19 mouse cellular contexts compared by ENCODE assay signal in the genomic region with DNA sequence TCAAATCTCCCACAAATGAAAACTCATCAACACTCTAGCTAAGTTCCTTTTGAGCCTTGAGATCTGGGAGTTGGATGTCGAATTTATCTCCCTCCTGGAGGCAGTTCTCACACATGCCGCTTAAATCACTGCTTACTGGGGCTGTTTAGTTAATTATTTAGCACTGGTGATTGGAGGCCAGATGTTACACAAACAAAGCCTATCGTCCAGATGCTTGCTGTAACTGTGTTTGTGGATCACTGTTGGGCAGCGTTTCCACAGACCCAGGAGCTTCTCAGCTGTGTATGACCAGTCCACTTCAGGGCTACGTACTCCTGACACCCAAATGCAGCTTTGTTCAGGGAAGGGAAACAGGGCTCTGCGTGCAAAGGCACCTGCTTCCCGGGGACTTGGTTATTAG.
DNase-seq lines count a peak whose midpoint lies in the region; ATAC-seq and TF ChIP-seq lines count a peak whose summit lies in the region.
"Had no signal": no experiment of that assay in that cellular context is flagged by ENCODE, and none has a peak within 500 bp of the region (broad histone marks: within the 10 kb centered on the region; RNA-seq: fewer than 3 reads in every experiment).

No protein-coding gene starts in this region.

- H3K79me2 ChIP-seq in heart, adult 2 months (replicated peaks; ENCODE audit: control insufficient read depth, insufficient read depth, low read length), result no peaks in the 10 kb centered on the region

- no peak overlapping the region for H3K4me3 ChIP-seq in heart, adult 2 months
- H3K4me3 ChIP-seq in heart, embryonic 11.5 days (ENCODE audit: low read depth, low read length), result no peak overlapping the region
- no peak overlapping the region for H3K4me3 ChIP-seq in kidney, postnatal 0 days (replicated peaks; ENCODE audit: low read depth, low read length)
- H3K4me3 ChIP-seq: embryonic facial prominence, embryonic 12.5 days; hindbrain, embryonic 10.5 days; intestine, embryonic 15.5 days; liver, embryonic 13.5 days had no signal

- TF ChIP-seq POLR2A in heart, adult 2 months (IDR thresholded peaks at IDR 0.05; ENCODE audit: insufficient read depth, low read depth, low read length), result no peak

- H3K27me3 ChIP-seq in heart, adult 2 months (ENCODE audit: control insufficient read depth, insufficient read depth, low read length), result no peaks in the 10 kb centered on the region
- no peaks in the 10 kb centered on the region for H3K27me3 ChIP-seq in heart, embryonic 11.5 days (ENCODE audit: control insufficient read depth, insufficient read depth, low read length)
- H3K27me3 ChIP-seq in kidney, postnatal 0 days (ENCODE audit: insufficient read depth, low read length), result no peaks in the 10 kb centered on the region
- H3K27me3 ChIP-seq: embryonic facial prominence, embryonic 12.5 days; intestine, embryonic 15.5 days; liver, embryonic 13.5 days had no signal

- peak; percentile 25 to 38 for DNase-seq in heart, adult 2 months
- DNase-seq in retina, adult 2 months (ENCODE audit: low read depth, low spot score), result peak; percentile 6
- no peak for DNase-seq in retina, postnatal 1 day
- DNase-seq in kidney, postnatal 0 days (ENCODE audit: low spot score), result peak; percentile 73
- no peak for DNase-seq in layer of hippocampus, postnatal 25 days (ENCODE audit: extremely low spot score in 1 of 2, low spot score in 1 of 2)
- DNase-seq: B cell, adult 2 months; cerebellum, adult 11 months; cerebellum, postnatal 25 days; layer of hippocampus, adult 9-11 months; liver, embryonic 13.5 days; right cerebral cortex, postnatal 14 days; thymus, postnatal 4 days had no signal

- H3K4me2 ChIP-seq in heart, embryonic 11.5 days, result no peak overlapping the region
- H3K4me2 ChIP-seq in kidney, postnatal 0 days (ENCODE audit: low read length), result no peak overlapping the region
- H3K4me2 ChIP-seq: embryonic facial prominence, embryonic 12.5 days; intestine, embryonic 15.5 days; liver, embryonic 13.5 days; midbrain, embryonic 11.5 days had no signal

- no peak for TF ChIP-seq CTCF in heart, adult 2 months (IDR thresholded peaks at IDR 0.05)
- TF ChIP-seq CTCF in kidney, postnatal 0 days (IDR thresholded peaks at IDR 0.05; ENCODE audit: low read depth), result no peak

- no peaks in the 10 kb centered on the region for H3K9me3 ChIP-seq in heart, embryonic 11.5 days (replicated peaks; ENCODE audit: control insufficient read depth, low read length)
- H3K9me3 ChIP-seq in kidney, postnatal 0 days (replicated peaks; ENCODE audit: low read length), result no peaks in the 10 kb centered on the region
- H3K9me3 ChIP-seq: embryonic facial prominence, embryonic 12.5 days; hindbrain, embryonic 10.5 days; intestine, embryonic 15.5 days; liver, embryonic 13.5 days had no signal

- intact Hi-C loops in heart, adult 2 months (cut with DNase I), result no loop called here

- H3K9ac ChIP-seq in heart, adult 2 months (ENCODE audit: low read depth, low read length), result no peak overlapping the region
- no peak overlapping the region for H3K9ac ChIP-seq in heart, embryonic 11.5 days (ENCODE audit: low read depth, low read length)
- H3K9ac ChIP-seq in kidney, postnatal 0 days (ENCODE audit: low read depth, low read length), result no peak overlapping the region
- H3K9ac ChIP-seq: embryonic facial prominence, embryonic 12.5 days; intestine, embryonic 15.5 days; liver, embryonic 13.5 days had no signal

- H3K36me3 ChIP-seq in heart, adult 2 months (ENCODE audit: control insufficient read depth, insufficient read depth, low read length), result no peaks in the 10 kb centered on the region
- H3K36me3 ChIP-seq in heart, embryonic 11.5 days (ENCODE audit: control insufficient read depth, insufficient read depth, low read length), result no peaks in the 10 kb centered on the region
- H3K36me3 ChIP-seq in kidney, postnatal 0 days (ENCODE audit: insufficient read depth, low read length), result no peaks in the 10 kb centered on the region
- H3K36me3 ChIP-seq: embryonic facial prominence, embryonic 12.5 days; hindbrain, embryonic 10.5 days; intestine, embryonic 15.5 days; liver, embryonic 13.5 days had no signal

- no peak overlapping the region; the same call in 1 of the 2 replicates for H3K27ac ChIP-seq in heart, adult 2 months
- no peak overlapping the region for H3K27ac ChIP-seq in heart, embryonic 11.5 days (ENCODE audit: low read depth, low read length)
- H3K27ac ChIP-seq in kidney, postnatal 0 days, result no peak overlapping the region
- H3K27ac ChIP-seq: embryonic facial prominence, embryonic 12.5 days; hindbrain, embryonic 10.5 days; intestine, embryonic 15.5 days; liver, embryonic 13.5 days had no signal

- TF ChIP-seq EP300 in heart, adult 2 months (IDR thresholded peaks at IDR 0.05; ENCODE audit: insufficient read depth, low read depth, low read length), result no peak

- 61% methylated on average over 7 of the region's 7 CpGs for WGBS in heart, adult 2 months
- WGBS in heart, embryonic 11.5 days (ENCODE audit: insufficient replicate concordance), result 51% methylated on average over 7 of the region's 7 CpGs
- 21% methylated on average over 7 of the region's 7 CpGs for WGBS in kidney, postnatal 0 days

- no peaks in the 10 kb centered on the region for H3K4me1 ChIP-seq in heart, adult 2 months (ENCODE audit: control insufficient read depth, insufficient read depth, low read length)
- H3K4me1 ChIP-seq in heart, embryonic 11.5 days (ENCODE audit: control insufficient read depth, insufficient read depth, low read length), result no peaks in the 10 kb centered on the region
- H3K4me1 ChIP-seq in kidney, postnatal 0 days (replicated peaks; ENCODE audit: insufficient read depth, low read length), result no peaks in the 10 kb centered on the region
- H3K4me1 ChIP-seq: embryonic facial prominence, embryonic 12.5 days; intestine, embryonic 15.5 days; liver, embryonic 13.5 days had no signal

- ATAC-seq in heart, embryonic 11.5 days (replicated peaks; ENCODE audit: insufficient number of reproducible peaks, low FRiP score, low TSS enrichment), result no peak
- no peak for ATAC-seq in kidney, postnatal 0 days (replicated peaks; ENCODE audit: low FRiP score, low read depth)
- ATAC-seq in inflammation-experienced regulatory T-cells, adult 6 months, result no peak
- ATAC-seq: intestine, embryonic 15.5 days; lung, postnatal 0 days had no signal

Comparison
In these comparisons a context has a peak if more than half of its experiments do, and no peak if none do; other contexts are left out.
1. DNase-seq: peak in heart, adult 2 months (2 of 2), retina, adult 2 months (single experiment) and kidney, postnatal 0 days (single experiment); none in retina, postnatal 1 day (single experiment) and layer of hippocampus, postnatal 25 days (0 of 2).